Mouse (Mus musculus): ENCODE measurements around the gene Tom1. TPM values are rescaled to one million over a fixed set of nuclear protein-coding genes. Genes with fewer than 3 reads are reported as not detected.

The Tom1 gene
- polyA plus RNA-seq, 2 experiments, result 35.1 to 35.7 TPM

DNA sequence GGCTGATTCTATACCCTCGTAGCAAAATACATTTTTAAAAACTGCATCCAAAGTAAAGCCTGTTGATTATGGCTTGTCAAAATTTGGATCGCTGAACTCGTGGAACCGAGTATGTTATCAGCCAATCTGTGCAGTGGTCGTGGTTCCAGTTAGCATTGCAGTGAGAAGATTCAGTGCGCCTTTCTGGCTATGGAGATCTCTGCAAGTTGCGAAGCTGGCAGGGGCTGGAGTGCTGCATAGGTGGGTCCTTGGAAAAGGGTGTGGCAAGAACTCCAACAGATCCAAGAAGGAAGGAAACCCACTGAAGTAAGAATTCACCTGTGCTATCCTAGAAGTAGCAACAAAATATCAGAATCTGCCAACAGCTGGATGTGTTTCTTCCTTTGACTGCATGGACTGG lies 39.0 kb upstream of the Tom1 start:
- Histone ChIP-seq H3K4me2 (replicated peaks; ENCODE audit: low read depth, low read length, severe bottlenecking) (peak overlapping the region; percentile 63), H3K4me1 (ENCODE audit: control insufficient read depth, insufficient read depth, low read length) (peaks cover 6% of the 10 kb centered on the region), H3K27me3 (ENCODE audit: control insufficient read depth, insufficient read depth, low read length) (no peaks in the 10 kb centered on the region), H3K4me3 (replicated peaks; ENCODE audit: low read length) (peak overlapping the region; percentile 82), H3K36me3 (ENCODE audit: control insufficient read depth, insufficient read depth, low read length) (peaks cover 11% of the 10 kb centered on the region), H3K27ac (replicated peaks; ENCODE audit: low read depth, low read length) (peak overlapping the region; percentile 96), H3K9me3 (ENCODE audit: control insufficient read depth, low read length) (no peaks in the 10 kb centered on the region), H3K9ac (ENCODE audit: low read depth, low read length, severe bottlenecking) (peak overlapping the region; percentile 99)
- TF ChIP-seq POLR2A (IDR thresholded peaks at IDR 0.05; ENCODE audit: borderline replicate concordance, extremely low read depth, insufficient read depth, insufficient read length), result no peak
- DNase-seq (ENCODE audit: low spot score) (peak; percentile 14), ATAC-seq (ENCODE audit: low FRiP score, low read depth) (no peak)
- WGBS, result 6% methylated on average over 7 of the region's 7 CpGs

DNA sequence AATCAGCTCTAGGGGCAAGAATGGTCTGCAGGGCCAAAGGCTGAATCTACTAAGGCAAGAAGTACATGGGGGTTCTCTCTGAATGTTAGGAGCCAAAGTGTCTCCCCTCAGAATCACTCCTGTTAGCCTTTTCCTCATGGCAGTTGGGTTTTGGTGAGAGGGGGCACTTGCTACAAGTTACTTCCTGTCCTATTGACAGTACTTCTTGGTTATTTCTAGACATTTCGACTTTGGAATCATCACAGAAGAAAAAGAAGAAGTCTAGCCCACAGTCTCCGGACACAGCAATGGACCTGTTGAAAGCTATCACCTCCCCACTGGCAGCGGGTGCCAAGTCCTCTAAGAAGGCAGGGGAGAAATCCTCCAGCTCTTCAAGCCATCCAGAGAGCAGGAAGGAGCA lies 33.1 kb upstream of the Tom1 start:
- Histone ChIP-seq H3K27me3 (ENCODE audit: control insufficient read depth, insufficient read depth, low read length) (no peaks in the 10 kb centered on the region), H3K9ac (ENCODE audit: low read depth, low read length, severe bottlenecking) (no peak overlapping the region), H3K36me3 (ENCODE audit: control insufficient read depth, insufficient read depth, low read length) (peaks cover 44% of the 10 kb centered on the region), H3K4me1 (ENCODE audit: control insufficient read depth, insufficient read depth, low read length) (no peaks in the 10 kb centered on the region), H3K27ac (replicated peaks; ENCODE audit: low read depth, low read length) (no peak overlapping the region), H3K4me2 (replicated peaks; ENCODE audit: low read depth, low read length, severe bottlenecking) (no peak overlapping the region), H3K9me3 (ENCODE audit: control insufficient read depth, low read length) (no peaks in the 10 kb centered on the region), H3K4me3 (replicated peaks; ENCODE audit: low read length) (no peak overlapping the region)
- ATAC-seq (ENCODE audit: low FRiP score, low read depth) (no peak), DNase-seq (ENCODE audit: low spot score) (no peak)
- no peak for TF ChIP-seq POLR2A (IDR thresholded peaks at IDR 0.05; ENCODE audit: borderline replicate concordance, extremely low read depth, insufficient read depth, insufficient read length)
- 94% methylated on average over 3 of the region's 3 CpGs for WGBS

- Histone ChIP-seq H3K4me1 (ENCODE audit: control insufficient read depth, insufficient read depth, low read length) (no peaks in the 10 kb centered on the region), H3K9me3 (ENCODE audit: control insufficient read depth, low read length) (no peaks in the 10 kb centered on the region), H3K4me3 (replicated peaks; ENCODE audit: low read length) (no peak overlapping the region), H3K27me3 (ENCODE audit: control insufficient read depth, insufficient read depth, low read length) (no peaks in the 10 kb centered on the region), H3K9ac (ENCODE audit: low read depth, low read length, severe bottlenecking) (no peak overlapping the region), H3K36me3 (ENCODE audit: control insufficient read depth, insufficient read depth, low read length) (peaks cover 25% of the 10 kb centered on the region), H3K27ac (replicated peaks; ENCODE audit: low read depth, low read length) (no peak overlapping the region), H3K4me2 (replicated peaks; ENCODE audit: low read depth, low read length, severe bottlenecking) (no peak overlapping the region)
- ATAC-seq (ENCODE audit: low FRiP score, low read depth), result no peak
- TF ChIP-seq POLR2A (IDR thresholded peaks at IDR 0.05; ENCODE audit: borderline replicate concordance, extremely low read depth, insufficient read depth, insufficient read length), result no peak
- 92% methylated on average over 2 of the region's 2 CpGs for WGBS
- no peak for DNase-seq (ENCODE audit: low spot score)
Observed at GRCm38 (mm10) chr8:75008826-75009225, 24.7 kb upstream of the Tom1 start.

DNA sequence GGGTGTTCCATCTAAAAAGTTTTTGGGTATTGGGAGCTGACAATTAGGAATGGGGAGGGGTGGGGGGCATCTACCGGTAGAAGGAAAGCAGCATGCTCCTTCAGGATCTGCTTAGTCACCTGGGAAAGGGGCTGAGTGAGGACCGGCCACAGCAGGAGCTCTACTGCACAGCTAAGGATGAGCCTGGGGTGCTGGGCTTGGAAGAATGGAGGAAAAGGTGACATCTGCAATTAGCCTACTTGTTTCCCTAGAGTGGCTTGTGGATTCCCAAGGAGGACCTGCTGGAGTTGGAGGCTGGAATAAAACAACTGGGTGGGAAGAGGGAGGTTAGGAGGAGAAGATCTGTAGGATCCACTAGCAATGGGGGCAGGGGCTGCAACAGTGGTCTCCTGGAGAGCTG lies 19.9 kb upstream of the Tom1 start:
- no peak for ATAC-seq (ENCODE audit: low FRiP score, low read depth)

GRCm38 (mm10) chr8:75013964-75014363 lies 19.5 kb upstream of the Tom1 start:
- Histone ChIP-seq H3K4me2 (replicated peaks; ENCODE audit: low read depth, low read length, severe bottlenecking) (no peak overlapping the region), H3K27me3 (ENCODE audit: control insufficient read depth, insufficient read depth, low read length) (no peaks in the 10 kb centered on the region), H3K4me1 (ENCODE audit: control insufficient read depth, insufficient read depth, low read length) (no peaks in the 10 kb centered on the region), H3K9me3 (ENCODE audit: control insufficient read depth, low read length) (no peaks in the 10 kb centered on the region), H3K4me3 (replicated peaks; ENCODE audit: low read length) (no peak overlapping the region), H3K36me3 (ENCODE audit: control insufficient read depth, insufficient read depth, low read length) (peaks cover 20% of the 10 kb centered on the region), H3K9ac (ENCODE audit: low read depth, low read length, severe bottlenecking) (no peak overlapping the region), H3K27ac (replicated peaks; ENCODE audit: low read depth, low read length) (no peak overlapping the region)
- no peak for TF ChIP-seq POLR2A (IDR thresholded peaks at IDR 0.05; ENCODE audit: borderline replicate concordance, extremely low read depth, insufficient read depth, insufficient read length)
- WGBS, result 73% methylated on average over 3 of the region's 3 CpGs
- DNase-seq (ENCODE audit: low spot score) (no peak), ATAC-seq (ENCODE audit: low FRiP score, low read depth) (no peak)

More for the DNA sequence above, 19.9 kb upstream of the Tom1 start:
- no peak overlapping the region for H3K9ac ChIP-seq (ENCODE audit: low read depth, low read length, severe bottlenecking)
- no peak overlapping the region for H3K4me3 ChIP-seq (replicated peaks; ENCODE audit: low read length)
- TF ChIP-seq POLR2A (IDR thresholded peaks at IDR 0.05; ENCODE audit: borderline replicate concordance, extremely low read depth, insufficient read depth, insufficient read length), result no peak
- H3K36me3 ChIP-seq (ENCODE audit: control insufficient read depth, insufficient read depth, low read length), result peaks cover 21% of the 10 kb centered on the region
- H3K27me3 ChIP-seq (ENCODE audit: control insufficient read depth, insufficient read depth, low read length), result no peaks in the 10 kb centered on the region
- no peaks in the 10 kb centered on the region for H3K4me1 ChIP-seq (ENCODE audit: control insufficient read depth, insufficient read depth, low read length)
- WGBS, result 55% methylated on average over 2 of the region's 2 CpGs
- H3K9me3 ChIP-seq (ENCODE audit: control insufficient read depth, low read length), result no peaks in the 10 kb centered on the region
- no peak overlapping the region for H3K4me2 ChIP-seq (replicated peaks; ENCODE audit: low read depth, low read length, severe bottlenecking)
- H3K27ac ChIP-seq (replicated peaks; ENCODE audit: low read depth, low read length), result no peak overlapping the region
- DNase-seq (ENCODE audit: low spot score), result no peak

DNA sequence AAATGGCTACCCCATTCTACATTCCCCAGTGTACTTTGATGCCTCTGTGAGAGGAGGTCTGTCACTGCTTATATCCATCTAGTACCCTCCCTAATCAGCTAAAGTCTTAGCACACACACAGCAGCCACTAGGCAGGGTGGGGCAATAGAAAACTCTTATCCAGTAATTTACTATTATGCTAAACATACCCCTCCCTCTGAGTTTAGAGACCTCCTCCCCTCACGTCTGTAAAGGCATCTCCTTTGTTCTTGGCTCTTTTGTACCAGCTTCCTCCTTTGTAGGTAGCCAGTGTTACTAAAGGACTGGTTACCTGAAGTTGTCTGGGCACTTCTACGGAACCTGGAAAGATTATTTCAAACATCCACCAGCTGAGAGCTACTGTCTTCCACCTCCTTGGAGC lies 17.5 kb upstream of the Tom1 start:
- no peaks in the 10 kb centered on the region for H3K9me3 ChIP-seq (ENCODE audit: control insufficient read depth, low read length)
- no peak for ATAC-seq (ENCODE audit: low FRiP score, low read depth)
- no peaks in the 10 kb centered on the region for H3K4me1 ChIP-seq (ENCODE audit: control insufficient read depth, insufficient read depth, low read length)
- no peak overlapping the region for H3K9ac ChIP-seq (ENCODE audit: low read depth, low read length, severe bottlenecking)
- WGBS, result 68% methylated on average over 2 of the region's 2 CpGs
- H3K36me3 ChIP-seq (ENCODE audit: control insufficient read depth, insufficient read depth, low read length), result peaks cover 12% of the 10 kb centered on the region
- DNase-seq (ENCODE audit: low spot score), result no peak
- no peak overlapping the region for H3K4me3 ChIP-seq (replicated peaks; ENCODE audit: low read length)
- H3K27ac ChIP-seq (replicated peaks; ENCODE audit: low read depth, low read length), result no peak overlapping the region
- H3K27me3 ChIP-seq (ENCODE audit: control insufficient read depth, insufficient read depth, low read length), result no peaks in the 10 kb centered on the region
- no peak for TF ChIP-seq POLR2A (IDR thresholded peaks at IDR 0.05; ENCODE audit: borderline replicate concordance, extremely low read depth, insufficient read depth, insufficient read length)
- no peak overlapping the region for H3K4me2 ChIP-seq (replicated peaks; ENCODE audit: low read depth, low read length, severe bottlenecking)
